Mouse (Mus musculus) forebrain, postnatal 0 days (tissue): ENCODE results near the gene Fbln5. TPM values are rescaled to one million over a fixed set of nuclear protein-coding genes. Genes with fewer than 3 reads are reported as not detected.
A peak's percentile ranks its signal among the peaks of the same experiment; 100 is the strongest.

Experiments used
- ATAC-seq: fragments of 200-750 bp; cut with Nextera tagmentation; 2 replicates; pipeline ENCODE4 v1.8.0; 2017; ENCODE audit warnings: mild to moderate bottlenecking, moderate library complexity
- DNase-seq: peaks from one replicate; pipeline ENCODE4 v3.0.0-alpha.2; 2015
- H3K27ac ChIP-seq: fragments of 300-500 bp; sonication (generic); 2 replicates; pipeline ENCODE4 v1.5.1; 2014; ENCODE audit warnings: low read depth, mild to moderate bottlenecking, antibody characterized with exemption, low read length, moderate library complexity, mixed read lengths
- H3K27me3 ChIP-seq: fragments of 300-500 bp; sonication (generic); 2 replicates; pipeline ENCODE4 v1.6.1; 2014; ENCODE audit warnings: mild to moderate bottlenecking, low read length, mixed read lengths; ENCODE audit not compliant: insufficient read depth
- H3K36me3 ChIP-seq: fragments of 300-500 bp; sonication (generic); 2 replicates; pipeline ENCODE4 v1.6.1; 2014; ENCODE audit warnings: mild to moderate bottlenecking, moderate library complexity; ENCODE audit not compliant: insufficient read depth
- H3K4me1 ChIP-seq: fragments of 300-500 bp; sonication (generic); 2 replicates; pipeline ENCODE4 v1.6.1; 2014; ENCODE audit warnings: antibody characterized with exemption; ENCODE audit not compliant: insufficient read depth
- H3K4me2 ChIP-seq: fragments of 300-500 bp; sonication (generic); 2 replicates; pipeline ENCODE4 v1.6.1; 2014; ENCODE audit warnings: low read depth, mild to moderate bottlenecking, moderate library complexity
- H3K4me3 ChIP-seq: fragments of 300-500 bp; sonication (generic); 2 replicates; pipeline ENCODE4 v1.5.1; 2014; ENCODE audit warnings: low read depth, low read length, mixed read lengths
- H3K9ac ChIP-seq: fragments of 300-500 bp; sonication (generic); 2 replicates; pipeline ENCODE4 v1.6.1; 2014; ENCODE audit warnings: mild to moderate bottlenecking
- H3K9me3 ChIP-seq: fragments of 300-500 bp; sonication (generic); 2 replicates; pipeline ENCODE4 v1.6.1; 2016; ENCODE audit warnings: low read length
- CTCF ChIP-seq: sonication (generic); IDR thresholded peaks from 2 replicates; pipeline ENCODE4 v1.5.1; 2016; ENCODE audit warnings: antibody characterized with exemption, control low read depth, low read depth
- WGBS: fragments of 180-500 bp; shearing (Covaris S2); extraction: QIAGEN DNeasy Blood & Tissue Kit; methylation state at CpG from one replicate; pipeline ENCODE4 v1.1.7; 2014; 5-methylcytosine and 5-hydroxymethylcytosine counted together
- polyA plus RNA-seq: library from polyadenylated mRNA; unstranded; fragments of >200 nt; fragmentation: Nextera tagmentation; extraction: Ambion mirVana; gene quantifications from 2 replicates; pipeline ENCODE4 v1.2.1, GENCODE M21; 2015
- total RNA-seq: library from RNA; depleted of rRNA; stranded (reverse); fragments of >200 nt; gene quantifications from 2 replicates; pipeline ENCODE4 v1.2.3, GENCODE M21; 2014; rRNA removed

Fbln5 gene
- total and polyA plus RNA-seq, 2 experiments from 2014 or later = 7.5 to 14.0 TPM

GRCm38 (mm10) chr12:101740486-101740885 lies 78.4 kb downstream of the Fbln5 start:
- Histone ChIP-seq H3K4me2 (no peak overlapping the region), H3K9ac (no peak overlapping the region), H3K4me3 (no peak overlapping the region), H3K4me1 (no peaks in the 10 kb centered on the region), H3K27me3 (no peaks in the 10 kb centered on the region), H3K9me3 (no peaks in the 10 kb centered on the region), H3K36me3 (no peaks in the 10 kb centered on the region), H3K27ac (no peak overlapping the region)
- no peak for TF ChIP-seq CTCF
- DNase-seq = no peak
- no peak for ATAC-seq
- WGBS = 71% methylated on average over 2 of the region's 2 CpGs

GRCm38 (mm10) chr12:101740045-101740444 lies 78.8 kb downstream of the Fbln5 start:
- 69% methylated on average over 2 of the region's 2 CpGs for WGBS
- H3K9me3 ChIP-seq = no peaks in the 10 kb centered on the region
- H3K4me3 ChIP-seq = no peak overlapping the region
- ATAC-seq (no peak), DNase-seq (no peak)
- no peaks in the 10 kb centered on the region for H3K36me3 ChIP-seq
- no peak overlapping the region for H3K9ac ChIP-seq
- H3K27me3 ChIP-seq = no peaks in the 10 kb centered on the region
- TF ChIP-seq CTCF = no peak
- no peak overlapping the region for H3K27ac ChIP-seq
- no peak overlapping the region for H3K4me2 ChIP-seq
- no peaks in the 10 kb centered on the region for H3K4me1 ChIP-seq

GRCm38 (mm10) chr12:101718755-101719150 lies 100.1 kb downstream of the Fbln5 start:
- no peaks in the 10 kb centered on the region for H3K36me3 ChIP-seq
- H3K4me3 ChIP-seq = peak overlapping the region; percentile 59
- no peaks in the 10 kb centered on the region for H3K4me1 ChIP-seq
- 0% methylated on average over 9 of the region's 9 CpGs for WGBS
- no peaks in the 10 kb centered on the region for H3K9me3 ChIP-seq
- peak overlapping the region; percentile 98 for H3K4me2 ChIP-seq
- ATAC-seq = peak; percentile 40
- DNase-seq = no peak
- H3K9ac ChIP-seq = peak overlapping the region; percentile 46; the same call in 1 of the 2 replicates
- TF ChIP-seq CTCF = no peak
- H3K27me3 ChIP-seq = peaks cover 6% of the 10 kb centered on the region
- H3K27ac ChIP-seq = no peak overlapping the region

GRCm38 (mm10) chr12:101718054-101718754 lies 100.7 kb downstream of the Fbln5 start, which contains the start of gene Tc2n:
Gene Tc2n, minus strand, starts transcription at chr12:101718523.
- 4% methylated on average over 68 of the region's 75 CpGs for WGBS

GRCm38 (mm10) chr12:101699176-101699575 lies 119.7 kb downstream of the Fbln5 start:
- H3K4me1 ChIP-seq = no peaks in the 10 kb centered on the region
- H3K27me3 ChIP-seq = no peaks in the 10 kb centered on the region
- no peaks in the 10 kb centered on the region for H3K36me3 ChIP-seq
- ATAC-seq = no peak
- no peak overlapping the region for H3K4me2 ChIP-seq
- no peak overlapping the region for H3K9ac ChIP-seq
- WGBS = 89% methylated on average over 3 of the region's 3 CpGs
- H3K27ac ChIP-seq = no peak overlapping the region
- no peak for TF ChIP-seq CTCF
- no peak overlapping the region for H3K4me3 ChIP-seq
- no peak for DNase-seq
- no peaks in the 10 kb centered on the region for H3K9me3 ChIP-seq

More at GRCm38 (mm10) chr12:101718054-101718754, 100.7 kb downstream of the Fbln5 start, which contains the start of gene Tc2n:
- H3K9ac ChIP-seq = peak within 1 kb of the TSS; percentile 46
- H3K9me3 ChIP-seq = no peaks in the 10 kb centered on the region
- peak within 1 kb of the TSS; percentile 98 for H3K4me2 ChIP-seq
- no peak within 1 kb of the TSS for H3K27ac ChIP-seq
- H3K27me3 ChIP-seq = peaks cover 6% of the 10 kb centered on the region
- H3K4me3 ChIP-seq = peak within 1 kb of the TSS; percentile 59
- no peaks in the 10 kb centered on the region for H3K36me3 ChIP-seq
- ATAC-seq (peak; percentile 90), DNase-seq (peak; percentile 35)
- TF ChIP-seq CTCF = no peak
- H3K4me1 ChIP-seq = no peaks in the 10 kb centered on the region

Other genes starting within 250 kb of the Fbln5 start
- 0.62 and 0.86 TPM in 2 replicates for gene Tc2n, start 100.5 kb downstream of the Fbln5 start, total RNA-seq
- 0.10 and 0.31 TPM in 2 replicates for gene Tc2n, start 100.5 kb downstream of the Fbln5 start, polyA plus RNA-seq
- gene Trip11, start 94.2 kb upstream of the Fbln5 start, total RNA-seq = 17.2 and 20.4 TPM in 2 replicates
- gene Trip11, start 94.2 kb upstream of the Fbln5 start, polyA plus RNA-seq = 11.1 and 17.1 TPM in 2 replicates
- 12.8 and 13.7 TPM in 2 replicates for gene Atxn3, start 139.2 kb upstream of the Fbln5 start, total RNA-seq
- 6.9 and 8.9 TPM in 2 replicates for gene Atxn3, start 139.2 kb upstream of the Fbln5 start, polyA plus RNA-seq
- 37.2 and 38.1 TPM in 2 replicates for gene Cpsf2, start 156.9 kb upstream of the Fbln5 start, total RNA-seq
- 25.5 and 28.8 TPM in 2 replicates for gene Cpsf2, start 156.9 kb upstream of the Fbln5 start, polyA plus RNA-seq